In the genomic region with DNA sequence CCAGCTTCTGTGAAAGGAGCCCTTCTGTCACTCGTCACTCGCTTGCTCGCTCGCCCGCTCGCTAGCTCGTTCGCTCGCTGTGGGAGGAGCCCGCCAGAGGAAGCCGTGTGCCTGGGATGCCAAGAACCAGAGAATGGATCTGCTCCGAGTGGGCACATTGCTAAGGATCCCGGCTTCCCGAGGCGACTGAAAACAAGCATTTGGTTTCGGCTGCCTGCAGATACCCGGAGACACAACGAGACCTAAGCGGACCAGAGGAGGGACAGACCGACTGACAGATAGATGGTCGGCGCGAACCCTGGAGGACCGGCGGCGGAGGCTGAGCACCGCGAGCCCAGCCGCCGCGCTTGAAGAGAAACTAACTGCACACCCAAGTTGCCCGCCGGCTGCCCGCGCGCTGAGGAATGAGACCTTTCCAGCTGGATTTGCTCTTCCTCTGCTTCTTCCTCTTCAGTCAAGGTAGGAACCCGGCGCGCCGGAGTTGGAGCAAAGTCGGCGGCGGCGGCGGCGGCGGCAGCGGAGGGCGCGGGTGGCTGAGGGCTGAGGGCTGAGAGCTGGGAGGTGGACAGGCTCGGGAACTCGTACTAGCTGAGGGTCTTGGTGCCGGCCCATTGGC, we compare ENCODE assay signal across 8 mouse cellular contexts. TPM values are rescaled to one million over a fixed set of nuclear protein-coding genes. Genes with fewer than 3 reads are reported as not detected.
DNase-seq lines count a peak whose midpoint lies in the region; ATAC-seq and TF ChIP-seq lines count a peak whose summit lies in the region.

No protein-coding gene starts in this region.

- H3K9ac ChIP-seq in heart, embryonic 12.5 days: peak overlapping the region; percentile 57
- H3K9ac ChIP-seq in kidney, embryonic 16.5 days (replicated peaks; ENCODE audit: low read length): peak overlapping the region; percentile 62
- peak overlapping the region; percentile 55 for H3K9ac ChIP-seq in limb, embryonic 15.5 days

- peak; percentile 6 for DNase-seq in ovary, adult 18-20 months (ENCODE audit: low spot score)
- no peak for DNase-seq in ovary, postnatal 14 days (ENCODE audit: low spot score)
- DNase-seq in fibroblast of lung, adult 2 months (ENCODE audit: low read depth): peak; percentile 26
- DNase-seq in urinary bladder, adult 2 months (ENCODE audit: low spot score): peak; percentile 30

- peaks cover 79% of the 10 kb centered on the region for H3K27me3 ChIP-seq in heart, embryonic 12.5 days (replicated peaks)
- H3K27me3 ChIP-seq in kidney, embryonic 16.5 days (ENCODE audit: insufficient read depth, low read length): peaks cover 78% of the 10 kb centered on the region
- peaks cover 38% of the 10 kb centered on the region for H3K27me3 ChIP-seq in limb, embryonic 15.5 days
- no peaks in the 10 kb centered on the region for H3K27me3 ChIP-seq in myocyte (ENCODE audit: control insufficient read depth, insufficient read depth, insufficient read length)

- 1% methylated on average over 53 of the region's 53 CpGs for WGBS in heart, embryonic 12.5 days
- WGBS in kidney, embryonic 16.5 days: under 1% methylated on average over 50 of the region's 53 CpGs
- WGBS in limb, embryonic 15.5 days: under 1% methylated on average over 53 of the region's 53 CpGs

- H3K79me2 ChIP-seq in myocyte (ENCODE audit: control insufficient read depth, insufficient read depth): no peaks in the 10 kb centered on the region

- H3K36me3 ChIP-seq in heart, embryonic 12.5 days: no peaks in the 10 kb centered on the region
- H3K36me3 ChIP-seq in kidney, embryonic 16.5 days (ENCODE audit: insufficient read depth, low read length): no peaks in the 10 kb centered on the region
- H3K36me3 ChIP-seq in limb, embryonic 15.5 days: no peaks in the 10 kb centered on the region
- no peaks in the 10 kb centered on the region for H3K36me3 ChIP-seq in myocyte (ENCODE audit: control insufficient read depth, insufficient read depth)

- H3K4me2 ChIP-seq in heart, embryonic 12.5 days: peak overlapping the region; percentile 84
- H3K4me2 ChIP-seq in kidney, embryonic 16.5 days (replicated peaks; ENCODE audit: low read depth, low read length): peak overlapping the region; percentile 83
- peak overlapping the region; percentile 87 for H3K4me2 ChIP-seq in limb, embryonic 15.5 days
- H3K4me2 ChIP-seq in myocyte (ENCODE audit: low read depth): peak overlapping the region; percentile 88

- peak overlapping the region; percentile 69 for H3K4me3 ChIP-seq in heart, embryonic 12.5 days
- peak overlapping the region; percentile 60 for H3K4me3 ChIP-seq in kidney, embryonic 16.5 days (ENCODE audit: low read length)
- H3K4me3 ChIP-seq in limb, embryonic 15.5 days: peak overlapping the region; percentile 66
- peak overlapping the region; percentile 42 for H3K4me3 ChIP-seq in myocyte

- no peaks in the 10 kb centered on the region for H3K9me3 ChIP-seq in heart, embryonic 12.5 days (replicated peaks)
- no peaks in the 10 kb centered on the region for H3K9me3 ChIP-seq in kidney, embryonic 16.5 days (ENCODE audit: low read length)
- H3K9me3 ChIP-seq in limb, embryonic 15.5 days: no peaks in the 10 kb centered on the region

- no peak for ATAC-seq in heart, embryonic 12.5 days (ENCODE audit: insufficient number of reproducible peaks, low FRiP score)
- peak; percentile 39; the same call in 1 of the 2 replicates for ATAC-seq in kidney, embryonic 16.5 days (ENCODE audit: low FRiP score, low TSS enrichment)
- ATAC-seq in limb, embryonic 15.5 days (ENCODE audit: insufficient number of reproducible peaks, low FRiP score, low TSS enrichment, low read depth): peak; percentile 48; the same call in 1 of the 2 replicates

- no peak for TF ChIP-seq POLR2A in myocyte (IDR thresholded peaks at IDR 0.05; ENCODE audit: insufficient read length, low read depth)

- H3K27ac ChIP-seq in heart, embryonic 12.5 days (ENCODE audit: poor library complexity, severe bottlenecking): no peak overlapping the region
- H3K27ac ChIP-seq in kidney, embryonic 16.5 days (ENCODE audit: low read length): no peak overlapping the region
- peak overlapping the region; percentile 63; the same call in 1 of the 2 replicates for H3K27ac ChIP-seq in limb, embryonic 15.5 days

- H3K4me1 ChIP-seq in heart, embryonic 12.5 days (replicated peaks): peaks cover 18% of the 10 kb centered on the region
- H3K4me1 ChIP-seq in kidney, embryonic 16.5 days (ENCODE audit: insufficient read depth, low read length): peaks cover 9% of the 10 kb centered on the region
- H3K4me1 ChIP-seq in limb, embryonic 15.5 days: peaks cover 35% of the 10 kb centered on the region

- H3ac ChIP-seq in myocyte (ENCODE audit: control insufficient read depth, insufficient read length): peak overlapping the region; percentile 80

TF ChIP-seq in myocyte, 11 proteins besides CTCF, POLR2A, EP300 and RAD21:
- TF ChIP-seq REST (IDR thresholded peaks at IDR 0.05; ENCODE audit: insufficient read depth, insufficient read length): no peak
- no peak for TF ChIP-seq TCF3 (IDR thresholded peaks at IDR 0.05; ENCODE audit: insufficient read length, low read depth)
- TF ChIP-seq CEBPB (IDR thresholded peaks at IDR 0.05; ENCODE audit: insufficient read depth, poor library complexity, severe bottlenecking): no peak
- TF ChIP-seq MYOG (IDR thresholded peaks at IDR 0.05; ENCODE audit: control insufficient read depth in 1 of 3, insufficient read depth in 1 of 3, insufficient read length in 2 of 3, low read depth in 2 of 3): no peak
TF ChIP-seq in myocyte: peak in this region for 0.

RNA-seq across cellular contexts. Expression of a gene that starts 3.1 kb away (rescaled TPM):
- polyA plus RNA-seq in heart, embryonic 12.5 days (2016; fragmentation: Nextera tagmentation; extraction: Ambion mirVana): 0.95 and 1.3 TPM in 2 replicates
- 2.6 and 3.6 TPM in 2 replicates for polyA plus RNA-seq in kidney, embryonic 16.5 days (2015; fragmentation: Nextera tagmentation; extraction: Ambion mirVana)
- 9.8 and 13.5 TPM in 2 replicates for polyA plus RNA-seq in limb, embryonic 15.5 days (2015; fragmentation: Nextera tagmentation; extraction: Ambion mirVana)
- polyA plus RNA-seq in myocyte (2012; fragmentation: generic; extraction: Trizol): 2.8 TPM
- polyA plus RNA-seq in urinary bladder, adult 2 months (2012; rRNA removed): 0.08 and 0.32 TPM in 2 replicates
